Mouse (Mus musculus): ENCODE results near the gene Selplg. TPM values are rescaled to one million over a fixed set of nuclear protein-coding genes. Genes with fewer than 3 reads are reported as not detected.
A peak's percentile ranks its signal among the peaks of the same experiment; 100 is the strongest.
"Not testable (repeated sequence)": the region's sequence is repeated elsewhere in the genome, so short reads cannot be mapped to it uniquely, and the experiment has no call there.

Gene Selplg
- total RNA-seq, 1 experiment from 2014 or later, result 212 TPM

GRCm38 (mm10) chr5:113780082-113780752 lies 52.2 kb downstream of the Selplg start:
- no peak for ATAC-seq (replicated peaks; ENCODE audit: insufficient number of reproducible peaks, low FRiP score, low TSS enrichment, poor library complexity, severe bottlenecking)

DNA sequence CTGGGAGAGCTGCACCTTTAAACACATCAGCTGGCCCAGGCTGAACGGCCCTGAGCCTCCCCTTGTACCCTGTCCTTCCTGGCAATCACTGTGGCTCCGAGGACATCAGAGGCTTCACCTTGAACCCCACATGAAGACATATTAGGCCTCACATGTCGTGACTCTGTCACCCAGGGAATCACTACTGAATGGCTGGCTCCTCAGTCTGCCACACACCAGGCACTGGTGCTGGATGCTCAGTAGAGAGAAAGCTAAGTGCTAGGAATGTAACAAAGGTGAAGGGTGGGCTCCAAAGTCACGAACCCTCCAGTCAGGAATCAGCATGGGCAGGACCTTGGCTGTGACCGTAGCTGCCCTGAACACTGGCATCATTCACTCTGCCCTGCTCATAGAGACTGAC lies 52.9 kb downstream of the Selplg start:
- no peak for ATAC-seq (replicated peaks; ENCODE audit: insufficient number of reproducible peaks, low FRiP score, low TSS enrichment, poor library complexity, severe bottlenecking)

- not testable (repeated sequence) for ATAC-seq (replicated peaks; ENCODE audit: insufficient number of reproducible peaks, low FRiP score, low TSS enrichment, poor library complexity, severe bottlenecking)
Observed at GRCm38 (mm10) chr5:113777728-113778127, 54.7 kb downstream of the Selplg start.

GRCm38 (mm10) chr5:113776896-113777226 lies 55.6 kb downstream of the Selplg start:
- ATAC-seq (replicated peaks; ENCODE audit: insufficient number of reproducible peaks, low FRiP score, low TSS enrichment, poor library complexity, severe bottlenecking), result peak; percentile 72

- ATAC-seq (replicated peaks; ENCODE audit: insufficient number of reproducible peaks, low FRiP score, low TSS enrichment, poor library complexity, severe bottlenecking), result 0 out of 2 replicates have a peak, but pooled peaks have one; percentile 9
Observed at GRCm38 (mm10) chr5:113776128-113776895, 56.1 kb downstream of the Selplg start.

DNA sequence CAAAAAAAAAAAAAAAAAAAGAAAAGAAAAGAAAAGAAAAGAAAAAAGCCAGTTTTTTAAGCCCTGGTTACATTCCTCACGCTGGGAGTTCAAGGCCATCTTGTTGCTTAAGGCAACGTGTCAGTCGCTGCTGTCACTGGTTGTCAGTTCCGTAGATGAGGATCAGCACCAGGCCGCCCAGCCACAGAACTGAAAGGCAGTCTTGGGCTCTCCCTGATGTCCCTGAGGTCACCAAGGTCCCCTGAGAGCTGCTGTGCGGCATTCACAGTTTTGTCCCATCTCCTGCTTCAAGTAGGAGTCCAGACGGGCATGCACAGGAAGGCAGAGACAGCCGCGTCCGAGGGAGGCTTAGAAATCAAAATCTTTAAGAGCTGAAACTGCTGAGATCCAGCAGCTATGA lies 56.9 kb downstream of the Selplg start:
- ATAC-seq (replicated peaks; ENCODE audit: insufficient number of reproducible peaks, low FRiP score, low TSS enrichment, poor library complexity, severe bottlenecking), result no peak

DNA sequence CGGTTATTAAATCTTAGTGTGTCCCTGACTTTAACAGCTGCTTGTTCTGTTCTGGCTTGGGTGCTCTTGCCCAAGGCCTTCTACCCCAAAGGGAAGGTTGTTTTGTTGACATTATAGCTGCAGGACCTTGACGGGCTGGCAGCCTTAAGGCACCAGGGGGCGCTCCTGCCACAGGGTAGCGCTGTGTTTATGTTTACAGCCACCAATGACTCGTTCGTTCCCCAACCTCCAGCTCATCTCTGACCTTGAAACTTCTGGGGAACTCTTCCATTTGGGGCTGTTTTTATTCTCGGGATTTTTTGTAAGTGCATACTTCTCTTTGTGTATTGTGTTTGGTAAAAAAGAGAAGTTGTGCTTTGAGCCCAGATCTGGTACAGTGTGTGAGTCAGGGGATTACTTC lies 58.8 kb downstream of the Selplg start:
- peak; percentile 52 for ATAC-seq (replicated peaks; ENCODE audit: insufficient number of reproducible peaks, low FRiP score, low TSS enrichment, poor library complexity, severe bottlenecking)

DNA sequence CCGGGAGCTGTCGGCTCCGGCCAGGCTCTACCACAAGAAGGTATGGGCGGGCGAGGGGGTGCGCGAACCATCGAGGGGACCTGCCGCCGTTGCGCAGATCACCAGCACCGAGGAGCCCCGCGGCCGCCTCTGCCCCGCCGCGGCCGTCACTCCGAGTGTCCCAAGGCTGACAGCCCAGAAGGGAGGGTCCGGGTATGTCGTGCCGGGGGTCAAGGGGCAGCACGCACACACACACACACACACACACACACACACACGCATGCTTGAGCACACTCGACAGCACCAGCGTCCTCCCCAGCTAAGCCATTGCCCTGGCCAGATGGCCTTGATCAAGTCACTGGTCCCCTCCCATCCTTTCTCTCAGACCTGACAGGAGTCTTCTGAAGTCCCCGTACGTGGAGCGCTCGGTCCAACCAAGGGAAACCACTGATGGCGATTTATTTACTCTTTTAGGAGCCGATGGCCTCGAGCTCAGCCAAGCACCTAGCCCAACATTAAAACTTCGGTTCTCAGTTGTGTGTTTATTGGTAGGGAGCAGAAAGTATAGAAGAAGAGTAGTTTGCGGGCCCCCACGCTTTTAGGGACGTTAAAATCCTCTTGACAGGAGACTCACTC lies 59.4 kb downstream of the Selplg start:
- no peak for ATAC-seq (replicated peaks; ENCODE audit: insufficient number of reproducible peaks, low FRiP score, low TSS enrichment, poor library complexity, severe bottlenecking)

- ATAC-seq (replicated peaks; ENCODE audit: insufficient number of reproducible peaks, low FRiP score, low TSS enrichment, poor library complexity, severe bottlenecking), result peak; percentile 42
Observed at GRCm38 (mm10) chr5:113772450-113772895, 60.0 kb downstream of the Selplg start, which contains the start of the genes Sart3 and Iscu. Sart3 (minus strand) TSS chr5:113772510. Iscu (plus strand) TSS chr5:113772748.

GRCm38 (mm10) chr5:113771213-113772162 lies 61.0 kb downstream of the Selplg start:
- ATAC-seq (replicated peaks; ENCODE audit: insufficient number of reproducible peaks, low FRiP score, low TSS enrichment, poor library complexity, severe bottlenecking), result peak; percentile 64

DNA sequence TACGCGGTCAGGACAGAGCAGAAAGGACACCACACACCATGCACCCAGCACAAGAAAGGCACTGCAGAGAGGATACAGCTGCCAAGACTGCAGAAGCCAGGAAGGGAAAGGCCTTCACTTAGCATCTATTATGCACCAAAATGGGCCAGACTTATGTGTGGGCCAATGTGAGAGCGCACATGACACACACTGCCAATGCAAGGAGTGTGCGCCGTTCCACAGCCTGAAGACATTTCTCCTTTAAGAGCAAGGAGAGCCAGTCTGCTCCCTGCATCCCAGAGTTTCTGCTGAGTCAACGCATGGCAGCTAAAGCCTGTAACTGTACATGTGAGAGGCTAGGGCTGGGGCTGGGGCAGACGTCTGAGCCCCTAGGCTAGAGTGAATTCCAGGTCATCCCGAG lies 63.6 kb downstream of the Selplg start:
- ATAC-seq (replicated peaks; ENCODE audit: insufficient number of reproducible peaks, low FRiP score, low TSS enrichment, poor library complexity, severe bottlenecking), result no peak

Other genes starting within 250 kb of the Selplg start
- gene Cmklr1, start 182.2 kb downstream of the Selplg start, total RNA-seq (2017), result 15.8 to 84.7 TPM (median 20.2 TPM) in 3 replicates
- gene 1700069L16Rik, start 107.9 kb downstream of the Selplg start, total RNA-seq (2017), result not detected in 3 replicates
- gene Ficd, start 96.8 kb downstream of the Selplg start, total RNA-seq (2017), result 2.0 to 4.7 TPM (median 4.2 TPM) in 3 replicates
- gene Sart3, start 60.1 kb downstream of the Selplg start, total RNA-seq (2017), result 34.4 to 48.1 TPM (median 42.3 TPM) in 3 replicates
- 110 to 223 TPM (median 180 TPM) in 3 replicates for gene Iscu, start 59.9 kb downstream of the Selplg start, total RNA-seq (2017)
- gene Tmem119, start 32.1 kb downstream of the Selplg start, total RNA-seq (2017), result not detected in 3 replicates
- gene Coro1c, start 76.1 kb upstream of the Selplg start, total RNA-seq (2017), result 129 to 177 TPM (median 136 TPM) in 3 replicates
- 11.1 to 23.4 TPM (median 17.9 TPM) in 3 replicates for gene Ssh1, start 161.2 kb upstream of the Selplg start, total RNA-seq (2017)
- not detected in 3 replicates for gene Dao, start 171.1 kb upstream of the Selplg start, total RNA-seq (2017)
- gene Usp30, start 232.8 kb upstream of the Selplg start, total RNA-seq (2017), result 3.3 to 14.0 TPM (median 11.0 TPM) in 3 replicates